Mouse (Mus musculus) T-helper 17 cell (primary cell): ENCODE results near the gene Gmpr.

Experiments
- in situ Hi-C, 2 experiments: fragments of 300-600 bp; cut with MboI, MseI; formaldehyde crosslinking; loops; 1 replicate in 1 of 2; 2 replicates in 1 of 2; pipeline ENCODE4 v1.15.1; 2025; ENCODE audit warnings: high pct_unique_total_duplicates in 2 of 2

The Gmpr gene

DNA sequence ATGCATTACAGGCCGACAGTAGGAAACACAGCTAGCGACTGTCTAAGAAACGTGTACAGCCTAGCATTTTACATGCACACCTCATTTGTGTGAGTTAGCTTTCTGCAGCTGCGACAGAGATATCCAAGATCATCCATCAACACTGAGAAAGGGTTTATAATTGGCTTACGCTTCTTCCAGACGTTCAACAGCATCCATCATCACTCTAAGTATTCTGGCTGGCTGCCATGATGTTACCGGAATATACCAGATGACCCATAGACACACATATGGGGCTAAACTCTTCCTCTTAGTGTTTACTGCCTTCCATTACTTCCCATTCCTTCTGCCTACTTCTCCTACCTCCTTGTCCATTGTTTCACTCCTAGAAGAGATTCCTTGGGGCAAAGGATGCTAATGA, 88.2 kb downstream of the Gmpr start:
- in situ Hi-C loops = no loop called here

DNA sequence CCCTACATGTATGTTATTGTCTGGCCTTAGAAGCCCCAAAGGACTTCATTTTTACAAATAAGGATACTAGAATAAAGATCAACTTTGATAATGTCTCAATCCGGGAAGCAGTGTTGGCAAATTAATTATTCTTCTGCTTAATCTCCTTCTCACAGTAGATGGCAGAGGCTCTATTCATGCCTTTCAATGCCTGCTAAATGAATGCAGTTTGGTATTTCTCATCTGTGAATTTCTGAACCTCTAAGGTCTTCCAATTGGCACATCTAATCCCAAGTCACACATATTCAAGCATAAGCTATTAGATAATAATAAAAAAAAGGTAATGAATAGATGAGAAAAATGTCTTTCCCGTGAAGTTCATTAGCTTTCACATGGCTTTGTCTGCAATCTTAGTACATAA, 92.6 kb downstream of the Gmpr start:
- in situ Hi-C loops = no loop called here

DNA sequence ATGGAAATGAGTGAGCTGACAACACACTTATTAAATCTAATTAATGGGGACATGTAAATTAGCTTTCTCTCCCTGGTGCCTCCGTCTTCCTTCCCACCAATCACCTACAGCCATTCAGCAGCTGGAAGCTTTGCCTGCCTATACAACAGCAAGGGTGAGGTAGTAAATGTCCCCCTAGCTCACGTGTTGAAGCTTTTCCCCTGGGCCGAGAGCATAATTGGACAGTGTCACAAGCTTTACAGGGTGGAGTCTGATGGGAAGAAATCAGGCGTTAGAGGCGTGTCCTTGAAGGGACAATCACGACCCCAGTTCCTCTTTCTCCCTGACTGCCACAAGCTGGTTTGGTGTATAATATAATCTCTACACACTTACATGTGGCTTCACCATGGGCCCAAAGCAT, 93.2 kb downstream of the Gmpr start:
- in situ Hi-C loops = no loop called here
